Mouse (Mus musculus) neural tube, embryonic 13.5 days (tissue): ENCODE measurements around the gene Thra. TPM values are rescaled to one million over a fixed set of nuclear protein-coding genes. Genes with fewer than 3 reads are reported as not detected.

Experiments used
- ATAC-seq: fragments of 200-750 bp; cut with Nextera tagmentation; 2 replicates; pipeline ENCODE4 v1.8.0; 2017; ENCODE audit warnings: low read depth, mild to moderate bottlenecking, moderate TSS enrichment, moderate library complexity
- H3K27ac ChIP-seq: fragments of 300-500 bp; sonication (generic); replicated peaks from 2 replicates; pipeline ENCODE4 v1.5.1; 2015; ENCODE audit warnings: moderate library complexity, mild to moderate bottlenecking, inconsistent platforms
- H3K27me3 ChIP-seq: fragments of 300-500 bp; sonication (generic); 2 replicates; pipeline ENCODE4 v1.6.1; 2015; ENCODE audit warnings: mild to moderate bottlenecking, inconsistent platforms
- H3K36me3 ChIP-seq: fragments of 300-500 bp; sonication (generic); 2 replicates; pipeline ENCODE4 v1.6.1; 2015; ENCODE audit warnings: mild to moderate bottlenecking, inconsistent platforms
- H3K4me1 ChIP-seq: fragments of 300-500 bp; sonication (generic); replicated peaks from 2 replicates; pipeline ENCODE4 v1.6.1; 2015; ENCODE audit warnings: inconsistent platforms
- H3K4me2 ChIP-seq: fragments of 300-500 bp; sonication (generic); 2 replicates; pipeline ENCODE4 v1.6.1; 2015; ENCODE audit warnings: inconsistent platforms, mild to moderate bottlenecking, moderate library complexity
- H3K4me3 ChIP-seq: fragments of 300-500 bp; sonication (generic); 2 replicates; pipeline ENCODE4 v1.5.1; 2015; ENCODE audit warnings: mild to moderate bottlenecking, inconsistent platforms
- H3K9ac ChIP-seq: fragments of 300-500 bp; sonication (generic); 2 replicates; pipeline ENCODE4 v1.6.1; 2015; ENCODE audit warnings: moderate library complexity, mild to moderate bottlenecking, inconsistent platforms
- H3K9me3 ChIP-seq: fragments of 300-500 bp; sonication (generic); 2 replicates; pipeline ENCODE4 v1.6.1; 2016; ENCODE audit warnings: inconsistent platforms
- WGBS: fragments of 180-500 bp; shearing (Covaris S2); methylation state at CpG from one replicate; pipeline ENCODE4 v1.1.7; 2015; 5-methylcytosine and 5-hydroxymethylcytosine counted together
- polyA plus RNA-seq: library from polyadenylated mRNA; unstranded; fragments of >200 nt; fragmentation: Nextera tagmentation; extraction: Ambion mirVana; gene quantifications from 2 replicates; pipeline ENCODE4 v1.2.1, GENCODE M21; 2015

Thra gene
- polyA plus RNA-seq, 1 experiment from 2014 or later = 94.4 TPM

DNA sequence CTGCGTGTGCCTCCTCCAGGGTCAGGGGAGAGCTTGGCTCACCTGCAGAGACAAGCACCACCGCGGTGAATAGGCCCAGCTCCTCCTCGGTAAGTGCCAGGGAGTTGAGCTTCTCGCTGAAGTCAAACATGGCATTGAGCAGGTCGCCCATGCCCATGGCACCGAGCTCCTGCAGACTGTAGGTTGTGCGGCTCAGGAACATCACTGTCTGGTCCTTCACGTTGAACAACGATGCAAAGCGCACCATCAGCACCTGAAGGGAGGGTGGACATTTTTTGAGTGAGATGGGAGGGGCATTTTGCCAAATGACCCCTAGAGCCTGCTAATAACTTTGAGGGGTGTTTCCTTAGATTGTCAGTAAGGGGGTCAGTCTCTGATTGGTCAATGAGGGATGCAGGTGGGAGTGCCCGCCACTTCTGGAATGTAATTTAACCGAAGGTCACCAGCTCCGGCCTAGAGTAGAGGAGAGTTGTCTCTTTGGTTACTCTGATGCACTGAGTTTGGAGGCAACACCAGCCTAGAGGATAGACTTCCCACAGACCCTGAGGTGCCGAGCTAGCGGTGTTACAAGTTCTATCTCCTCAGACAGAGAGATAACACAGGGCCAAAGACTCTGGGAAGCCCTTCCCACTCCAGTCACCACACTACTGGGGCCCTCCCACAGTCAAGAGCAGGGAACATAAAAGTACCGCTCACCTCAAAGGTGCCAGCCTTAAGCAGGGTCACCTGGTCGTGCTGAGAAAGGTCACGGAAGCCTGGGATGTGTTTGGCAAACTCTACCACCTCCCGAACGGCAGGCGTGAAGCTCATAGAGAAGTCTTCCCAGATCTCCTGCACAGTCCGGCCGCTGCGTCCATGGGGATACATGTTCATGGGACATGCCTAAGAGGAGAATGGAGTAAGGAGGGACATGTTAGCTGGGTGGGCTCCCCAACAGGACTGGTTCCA is 28.8 kb downstream of the Thra start:
- 88% methylated on average over 25 of the region's 25 CpGs for WGBS
- H3K4me1 ChIP-seq = peaks cover 71% of the 10 kb centered on the region
- H3K9me3 ChIP-seq = no peaks in the 10 kb centered on the region
- H3K4me2 ChIP-seq = peak overlapping the region; percentile 41
- ATAC-seq = no peak
- H3K36me3 ChIP-seq = peaks cover 53% of the 10 kb centered on the region
- H3K27ac ChIP-seq = peak overlapping the region; percentile 86
- no peak overlapping the region for H3K4me3 ChIP-seq
- no peaks in the 10 kb centered on the region for H3K27me3 ChIP-seq
- H3K9ac ChIP-seq = peak overlapping the region; percentile 62

DNA sequence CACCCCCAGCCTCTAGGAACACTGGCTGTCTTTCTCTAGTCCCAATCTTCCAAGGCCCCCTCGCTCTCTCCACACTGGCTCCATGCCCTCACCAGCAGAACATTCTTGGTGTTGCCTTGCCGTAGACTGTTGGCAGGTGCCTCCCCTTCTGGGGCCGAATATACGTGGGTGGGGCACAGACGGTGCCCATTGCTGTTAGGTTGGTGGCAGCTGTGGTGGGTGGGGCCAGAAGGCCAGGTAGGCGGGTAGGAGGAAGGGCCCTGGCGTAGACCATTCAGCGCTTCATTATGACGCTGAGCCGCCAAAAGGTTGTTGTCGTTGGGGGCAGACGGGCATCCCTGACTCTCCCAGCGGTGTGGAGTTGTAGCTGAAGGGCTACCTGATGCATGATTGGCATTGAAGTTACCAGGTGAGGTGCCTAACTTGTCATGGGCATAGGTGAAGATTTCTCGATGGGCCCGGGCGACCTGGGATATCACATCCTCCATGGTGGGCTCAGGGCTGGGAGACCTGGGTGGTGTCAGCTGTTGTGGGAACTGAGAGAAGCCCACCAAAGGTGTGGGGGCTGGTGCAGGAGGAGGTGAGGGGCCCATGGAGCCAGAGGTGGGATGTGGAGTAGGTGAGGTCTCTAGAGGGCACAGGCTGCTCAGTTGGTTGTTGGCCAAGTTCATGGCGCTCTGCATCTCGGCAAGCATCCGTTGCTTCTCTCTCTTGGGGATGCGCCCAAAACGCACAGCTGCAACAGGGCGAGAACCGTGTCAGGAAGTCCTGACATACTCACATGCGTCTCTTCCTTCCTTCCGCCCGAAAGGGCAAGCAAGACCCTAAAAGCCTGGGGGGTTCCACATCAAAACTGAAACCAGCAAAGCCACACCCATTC is 29.9 kb downstream of the Thra start:
- Histone ChIP-seq H3K9me3 (no peaks in the 10 kb centered on the region), H3K27me3 (no peaks in the 10 kb centered on the region), H3K4me1 (peaks cover 71% of the 10 kb centered on the region), H3K4me2 (no peak overlapping the region), H3K27ac (no peak overlapping the region), H3K4me3 (no peak overlapping the region), H3K9ac (no peak overlapping the region), H3K36me3 (peaks cover 44% of the 10 kb centered on the region)
- WGBS = 92% methylated on average over 26 of the region's 26 CpGs
- no peak for ATAC-seq

DNA sequence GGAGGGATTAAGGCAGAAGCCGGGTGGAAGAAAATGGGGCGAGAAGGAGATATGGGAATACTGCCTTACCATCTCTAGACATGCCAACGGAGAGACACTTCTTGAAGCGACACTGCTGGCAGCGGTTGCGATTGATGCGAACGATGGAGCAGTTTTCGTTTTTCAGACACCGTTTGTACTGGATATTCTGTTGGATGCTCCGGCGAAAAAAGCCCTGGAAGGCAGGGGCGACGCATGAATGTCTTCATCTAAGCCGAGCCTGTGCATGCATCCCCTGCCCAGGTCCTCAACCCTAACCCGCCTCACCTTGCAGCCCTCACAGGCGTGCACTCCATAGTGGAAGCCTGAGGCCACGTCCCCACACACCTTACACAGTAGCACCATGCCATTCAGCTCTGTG is 30.7 kb downstream of the Thra start:
- Histone ChIP-seq H3K27ac (no peak overlapping the region), H3K36me3 (peaks cover 37% of the 10 kb centered on the region), H3K9me3 (no peaks in the 10 kb centered on the region), H3K4me3 (no peak overlapping the region), H3K4me1 (peaks cover 71% of the 10 kb centered on the region), H3K9ac (no peak overlapping the region), H3K4me2 (no peak overlapping the region), H3K27me3 (no peaks in the 10 kb centered on the region)
- WGBS = 92% methylated on average over 18 of the region's 18 CpGs
- no peak for ATAC-seq

DNA sequence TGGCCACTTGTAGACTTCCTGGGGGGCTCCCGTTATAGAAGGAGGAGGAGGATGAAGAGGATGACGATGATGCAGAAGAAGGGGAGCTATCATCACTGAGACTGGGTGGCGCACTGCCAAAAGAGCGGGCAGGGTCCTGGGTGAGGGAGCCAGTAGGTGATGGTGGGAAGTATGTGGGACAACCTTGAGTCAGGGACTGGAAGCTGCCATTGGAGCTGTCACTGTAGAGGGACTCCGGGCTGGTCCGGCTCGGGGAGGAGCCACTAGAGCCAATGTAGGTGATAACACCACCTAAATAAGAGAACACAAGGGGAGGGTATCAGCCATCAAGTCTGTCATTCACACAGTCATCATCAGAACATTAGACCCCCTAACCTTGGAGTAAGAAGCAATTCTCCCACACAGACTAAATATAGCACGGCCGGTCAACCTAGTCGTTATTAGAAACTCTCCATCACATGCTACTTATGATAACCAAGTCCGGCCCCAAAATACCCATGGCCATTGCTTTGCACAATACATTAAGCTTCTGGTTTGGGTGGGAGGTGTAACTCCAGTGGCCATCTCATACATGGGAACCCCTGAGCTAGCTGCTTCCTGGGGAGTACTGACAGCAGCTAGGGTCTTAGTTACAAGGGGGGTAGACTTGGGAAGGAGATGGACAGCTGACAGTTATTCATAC is 31.5 kb downstream of the Thra start:
- Histone ChIP-seq H3K4me2 (no peak overlapping the region), H3K4me1 (peaks cover 71% of the 10 kb centered on the region), H3K27ac (no peak overlapping the region), H3K27me3 (no peaks in the 10 kb centered on the region), H3K36me3 (peaks cover 37% of the 10 kb centered on the region), H3K4me3 (no peak overlapping the region), H3K9ac (no peak overlapping the region), H3K9me3 (no peaks in the 10 kb centered on the region)
- ATAC-seq = no peak
- 95% methylated on average over 11 of the region's 11 CpGs for WGBS

DNA sequence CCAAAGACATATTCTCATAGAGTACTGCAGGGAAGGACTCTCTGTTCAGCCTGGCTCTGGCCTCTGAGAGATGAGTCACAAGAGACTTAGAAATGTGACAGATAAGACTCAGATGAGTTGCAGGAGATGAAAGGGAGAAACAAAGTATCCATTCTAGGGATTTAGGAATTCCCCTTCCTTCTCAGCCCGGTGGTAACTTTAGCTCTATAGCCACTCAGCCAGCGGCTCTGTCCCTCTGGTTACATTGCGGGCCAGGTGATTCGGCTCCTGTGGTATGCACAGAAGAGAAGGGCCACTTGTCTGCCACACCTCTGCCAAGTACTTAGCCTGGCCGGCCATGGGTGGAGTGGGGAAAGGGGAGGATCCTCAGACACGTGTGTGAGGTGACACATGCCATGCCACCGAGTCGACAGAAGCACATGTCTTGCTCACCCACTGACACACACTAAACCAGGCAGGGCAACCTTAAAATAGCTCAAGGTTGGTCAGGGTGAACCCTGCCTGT is 32.3 kb downstream of the Thra start:
- no peak for ATAC-seq
- Histone ChIP-seq H3K4me1 (peaks cover 69% of the 10 kb centered on the region), H3K4me3 (no peak overlapping the region), H3K36me3 (peaks cover 37% of the 10 kb centered on the region), H3K9me3 (no peaks in the 10 kb centered on the region), H3K9ac (no peak overlapping the region), H3K27ac (no peak overlapping the region), H3K4me2 (no peak overlapping the region), H3K27me3 (no peaks in the 10 kb centered on the region)
- 80% methylated on average over 8 of the region's 8 CpGs for WGBS

DNA sequence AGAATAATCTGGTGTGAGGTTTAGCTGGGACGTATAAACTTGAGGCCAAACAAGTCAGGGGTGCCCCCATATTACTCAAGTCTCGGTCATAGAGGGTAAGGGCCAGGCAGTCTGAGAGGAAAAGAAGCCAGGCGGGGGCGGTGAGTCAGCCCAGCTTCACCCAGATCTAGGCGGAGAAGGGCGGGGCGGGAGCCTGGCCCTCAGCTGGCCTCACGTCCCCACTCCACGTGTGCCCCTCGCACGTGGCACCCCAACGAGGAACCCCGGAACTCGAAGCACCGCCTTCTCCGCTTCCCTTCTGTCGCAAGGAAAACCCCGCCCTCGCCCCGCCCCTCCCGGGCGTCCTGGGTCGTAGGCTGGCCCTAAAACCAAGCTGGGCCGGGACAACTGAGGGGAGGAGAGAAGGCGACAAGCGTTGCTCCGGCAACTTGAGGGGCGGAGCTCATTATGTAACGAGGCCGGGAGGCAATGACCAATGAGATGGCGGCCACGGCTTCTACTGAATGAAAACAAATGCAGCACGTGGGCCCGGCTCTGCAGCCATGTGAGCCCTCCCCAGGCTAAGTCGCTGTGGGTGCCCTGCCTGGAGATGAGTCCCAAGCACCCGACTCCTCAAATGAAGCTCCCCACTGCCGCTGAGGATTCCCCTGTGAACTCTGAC is 33.3 kb downstream of the Thra start:
- Histone ChIP-seq H3K36me3 (peaks cover 29% of the 10 kb centered on the region), H3K4me3 (peak overlapping the region; percentile 40), H3K9me3 (no peaks in the 10 kb centered on the region), H3K27me3 (no peaks in the 10 kb centered on the region), H3K4me1 (peaks cover 62% of the 10 kb centered on the region), H3K9ac (peak overlapping the region; percentile 64), H3K27ac (no peak overlapping the region), H3K4me2 (peak overlapping the region; percentile 78)
- WGBS = 1% methylated on average over 37 of the region's 37 CpGs
- ATAC-seq = peak; percentile 54

DNA sequence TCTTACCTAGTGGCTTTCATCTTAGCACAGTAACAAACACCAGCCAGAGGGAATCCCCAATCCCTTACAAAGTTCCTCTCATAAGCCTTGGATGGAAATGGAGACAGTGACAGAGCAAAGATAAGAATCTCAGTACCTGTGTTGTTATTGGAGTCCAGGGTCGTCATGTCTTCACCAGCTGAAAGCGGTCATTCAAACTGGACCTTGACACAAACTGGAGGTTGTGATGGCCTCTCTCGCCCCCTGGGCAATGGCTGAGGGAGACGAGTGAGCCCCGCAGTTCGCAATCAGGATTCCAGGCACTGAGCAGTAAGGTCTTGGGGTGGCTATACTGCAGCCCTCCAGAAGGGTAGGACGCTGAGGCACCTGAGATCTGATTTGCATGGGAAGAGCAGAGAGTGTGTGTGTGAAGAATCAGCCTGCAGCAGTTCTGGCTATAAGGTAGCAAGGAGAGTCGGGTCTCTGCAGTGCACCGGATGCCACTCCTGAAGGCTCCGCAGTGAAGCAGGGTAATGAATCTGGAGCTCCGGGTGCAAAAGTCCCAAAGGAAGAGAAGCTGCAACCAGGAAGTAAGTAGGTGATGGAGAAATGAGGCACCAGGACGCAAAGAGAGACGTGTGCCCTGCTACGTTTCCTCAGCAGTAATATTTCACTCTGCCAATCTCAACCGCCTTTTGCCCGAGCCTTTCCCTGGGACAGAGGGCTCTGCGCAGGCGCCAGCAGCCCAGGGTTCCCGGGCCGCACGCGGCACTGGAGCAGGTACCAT is 34.3 kb downstream of the Thra start, which contains the start of gene Nr1d1:
TSS of gene Nr1d1 (minus strand) at position 752 of the 766 bp plus-strand sequence.
- H3K27ac ChIP-seq = peak within 1 kb of the TSS; percentile 67
- peaks cover 19% of the 10 kb centered on the region for H3K36me3 ChIP-seq
- ATAC-seq = peak; percentile 34; the same call in 1 of the 2 replicates
- H3K9ac ChIP-seq = peak within 1 kb of the TSS; percentile 64
- H3K4me3 ChIP-seq = peak within 1 kb of the TSS; percentile 40
- no peaks in the 10 kb centered on the region for H3K9me3 ChIP-seq
- 1% methylated on average over 22 of the region's 22 CpGs for WGBS
- H3K4me1 ChIP-seq = peaks cover 54% of the 10 kb centered on the region
- H3K27me3 ChIP-seq = no peaks in the 10 kb centered on the region
- H3K4me2 ChIP-seq = peak within 1 kb of the TSS; percentile 78

DNA sequence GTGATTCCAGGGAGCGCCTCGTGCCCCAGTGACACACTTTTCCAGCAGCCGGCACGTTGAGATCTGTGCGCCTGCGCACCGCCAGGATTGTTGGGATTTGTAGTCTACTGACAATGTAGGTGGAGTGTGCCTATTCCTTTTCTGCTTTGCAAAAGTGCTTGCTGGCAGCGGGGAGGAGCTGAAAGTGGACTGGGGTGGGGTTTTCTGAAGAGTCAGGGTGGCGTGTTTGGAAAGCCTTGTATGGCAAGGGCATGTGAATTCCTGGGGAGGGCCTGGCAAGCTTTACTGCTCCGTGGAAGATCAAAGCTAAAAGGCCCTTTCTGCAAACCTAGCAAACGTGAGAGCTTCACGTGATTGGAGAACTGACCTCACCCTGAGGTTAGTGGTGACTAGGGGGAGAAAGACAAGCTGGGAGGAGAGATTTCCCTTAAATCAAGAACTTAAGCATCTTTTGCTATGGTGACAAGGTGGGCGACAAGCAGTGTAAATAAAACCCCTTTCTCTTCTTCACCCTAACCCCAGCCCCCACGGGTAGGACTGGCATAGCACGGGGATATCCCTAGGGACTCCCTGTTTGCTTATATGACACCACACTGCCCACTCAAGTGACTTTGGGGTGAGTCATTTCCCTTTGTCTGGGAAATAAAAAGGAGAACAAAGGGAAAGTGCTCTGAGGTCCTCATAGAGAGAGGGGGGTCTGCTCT is 35.1 kb downstream of the Thra start:
- Histone ChIP-seq H3K36me3 (peaks cover 11% of the 10 kb centered on the region), H3K27ac (peak overlapping the region; percentile 67), H3K4me3 (peak overlapping the region; percentile 40), H3K9me3 (no peaks in the 10 kb centered on the region), H3K4me2 (peak overlapping the region; percentile 78), H3K9ac (peak overlapping the region; percentile 64), H3K4me1 (peaks cover 54% of the 10 kb centered on the region), H3K27me3 (no peaks in the 10 kb centered on the region)
- ATAC-seq = peak; percentile 86
- WGBS = 3% methylated on average over 15 of the region's 15 CpGs

DNA sequence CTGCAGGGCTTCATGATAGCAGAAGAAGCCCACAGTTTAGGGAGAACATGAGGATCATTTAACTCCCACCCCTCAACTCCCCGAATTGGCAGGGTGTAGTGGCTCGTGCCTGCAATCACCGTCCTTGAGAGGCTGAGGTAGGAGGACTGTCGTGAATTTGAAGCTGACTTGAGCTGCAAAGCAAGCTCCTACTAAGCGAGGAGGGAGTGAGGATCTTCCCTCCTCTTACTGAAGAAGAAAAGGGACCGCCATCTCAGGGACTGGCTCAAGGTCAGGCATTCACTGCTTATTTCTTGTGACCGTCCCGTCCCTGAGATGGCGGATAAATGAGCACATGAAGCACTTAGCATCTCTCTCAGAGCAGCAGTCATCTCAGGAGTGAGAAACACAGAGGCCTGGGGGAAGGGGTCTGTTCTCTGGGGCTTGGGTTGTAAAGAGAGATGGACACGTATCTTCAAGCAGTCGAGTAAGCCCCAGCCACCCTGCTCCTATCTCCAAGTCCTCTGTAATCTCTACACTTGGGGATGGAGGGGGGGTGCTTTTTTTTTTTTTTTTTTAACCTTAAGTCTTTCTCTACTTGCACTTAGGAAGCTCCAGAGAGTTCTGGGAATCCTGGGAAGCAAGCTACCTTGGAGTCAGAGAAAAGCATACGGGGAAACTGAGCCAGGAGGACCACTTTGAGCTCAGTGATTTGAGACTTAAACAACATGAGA is 35.8 kb downstream of the Thra start:
- Histone ChIP-seq H3K9ac (peak overlapping the region; percentile 50), H3K4me3 (peak overlapping the region; percentile 40; the same call in 1 of the 2 replicates), H3K27ac (peak overlapping the region; percentile 67), H3K27me3 (no peaks in the 10 kb centered on the region), H3K4me2 (peak overlapping the region; percentile 78), H3K4me1 (peaks cover 54% of the 10 kb centered on the region), H3K36me3 (peaks cover 4% of the 10 kb centered on the region), H3K9me3 (no peaks in the 10 kb centered on the region)
- 42% methylated on average over 12 of the region's 12 CpGs for WGBS
- ATAC-seq = no peak
